Mouse (Mus musculus): Measurements from ENCODE around the gene Polr3c.
A peak's percentile ranks its signal among the peaks of the same experiment; 100 is the strongest.
"Not testable (repeated sequence)": the region's sequence is repeated elsewhere in the genome, so short reads cannot be mapped to it uniquely, and the experiment has no call there.

The Polr3c gene

GRCm38 (mm10) chr3:96707903-96708683 lies 19.3 kb downstream of the Polr3c start, which contains the start of gene Nudt17:
TSS of gene Nudt17 (minus strand) at chr3:96708562.
- peak; percentile 85 for DNase-seq

GRCm38 (mm10) chr3:96706984-96707383 lies 20.4 kb downstream of the Polr3c start:
- no peak for DNase-seq

GRCm38 (mm10) chr3:96706217-96706616 lies 21.2 kb downstream of the Polr3c start:
- DNase-seq, result no peak

- no peak for DNase-seq
Measured at GRCm38 (mm10) chr3:96704778-96705177, 22.6 kb downstream of the Polr3c start.

- DNase-seq, result no peak
Measured at GRCm38 (mm10) chr3:96701003-96701402, 26.4 kb downstream of the Polr3c start.

GRCm38 (mm10) chr3:96700376-96700775 lies 27.1 kb downstream of the Polr3c start:
- DNase-seq, result no peak

- DNase-seq, result no peak
Measured at GRCm38 (mm10) chr3:96698993-96699690, 28.3 kb downstream of the Polr3c start.

- peak; percentile 84 for DNase-seq
Measured at GRCm38 (mm10) chr3:96696766-96697732, 30.4 kb downstream of the Polr3c start.

GRCm38 (mm10) chr3:96696198-96696765 lies 31.1 kb downstream of the Polr3c start, which contains the start of gene Pias3:
TSS of gene Pias3 (plus strand) at chr3:96696384.
- DNase-seq, result peak; percentile 42

GRCm38 (mm10) chr3:96693579-96693978 lies 33.8 kb downstream of the Polr3c start:
- no peak for DNase-seq

GRCm38 (mm10) chr3:96692506-96692905 lies 34.9 kb downstream of the Polr3c start:
- DNase-seq, result no peak

GRCm38 (mm10) chr3:96690298-96690697 lies 37.1 kb downstream of the Polr3c start:
- no peak for DNase-seq

- DNase-seq, result no peak
Measured at GRCm38 (mm10) chr3:96688854-96689253, 38.6 kb downstream of the Polr3c start.

GRCm38 (mm10) chr3:96686057-96686456 lies 41.4 kb downstream of the Polr3c start:
- DNase-seq, result not testable (repeated sequence)

- no peak for DNase-seq
Measured at GRCm38 (mm10) chr3:96684822-96685156, 42.6 kb downstream of the Polr3c start.

- no peak for DNase-seq
Measured at GRCm38 (mm10) chr3:96684151-96684821, 43.1 kb downstream of the Polr3c start.

GRCm38 (mm10) chr3:96683496-96683895 lies 43.9 kb downstream of the Polr3c start:
- DNase-seq, result no peak

- no peak for DNase-seq
Measured at GRCm38 (mm10) chr3:96680269-96680956, 47.0 kb downstream of the Polr3c start.

GRCm38 (mm10) chr3:96679159-96679674 lies 48.2 kb downstream of the Polr3c start:
- DNase-seq, result no peak

- no peak for DNase-seq
Measured at GRCm38 (mm10) chr3:96678456-96678855, 49.0 kb downstream of the Polr3c start.

GRCm38 (mm10) chr3:96675690-96676089 lies 51.7 kb downstream of the Polr3c start:
- DNase-seq, result no peak

Measured in cerebellum, adult 8-10 months (tissue).